Mouse (Mus musculus): ENCODE results near the gene D130043K22Rik. TPM values are rescaled to one million over a fixed set of nuclear protein-coding genes. Genes with fewer than 3 reads are reported as not detected.

The D130043K22Rik gene
- polyA plus RNA-seq, 1 experiment = 0.02 TPM

DNA sequence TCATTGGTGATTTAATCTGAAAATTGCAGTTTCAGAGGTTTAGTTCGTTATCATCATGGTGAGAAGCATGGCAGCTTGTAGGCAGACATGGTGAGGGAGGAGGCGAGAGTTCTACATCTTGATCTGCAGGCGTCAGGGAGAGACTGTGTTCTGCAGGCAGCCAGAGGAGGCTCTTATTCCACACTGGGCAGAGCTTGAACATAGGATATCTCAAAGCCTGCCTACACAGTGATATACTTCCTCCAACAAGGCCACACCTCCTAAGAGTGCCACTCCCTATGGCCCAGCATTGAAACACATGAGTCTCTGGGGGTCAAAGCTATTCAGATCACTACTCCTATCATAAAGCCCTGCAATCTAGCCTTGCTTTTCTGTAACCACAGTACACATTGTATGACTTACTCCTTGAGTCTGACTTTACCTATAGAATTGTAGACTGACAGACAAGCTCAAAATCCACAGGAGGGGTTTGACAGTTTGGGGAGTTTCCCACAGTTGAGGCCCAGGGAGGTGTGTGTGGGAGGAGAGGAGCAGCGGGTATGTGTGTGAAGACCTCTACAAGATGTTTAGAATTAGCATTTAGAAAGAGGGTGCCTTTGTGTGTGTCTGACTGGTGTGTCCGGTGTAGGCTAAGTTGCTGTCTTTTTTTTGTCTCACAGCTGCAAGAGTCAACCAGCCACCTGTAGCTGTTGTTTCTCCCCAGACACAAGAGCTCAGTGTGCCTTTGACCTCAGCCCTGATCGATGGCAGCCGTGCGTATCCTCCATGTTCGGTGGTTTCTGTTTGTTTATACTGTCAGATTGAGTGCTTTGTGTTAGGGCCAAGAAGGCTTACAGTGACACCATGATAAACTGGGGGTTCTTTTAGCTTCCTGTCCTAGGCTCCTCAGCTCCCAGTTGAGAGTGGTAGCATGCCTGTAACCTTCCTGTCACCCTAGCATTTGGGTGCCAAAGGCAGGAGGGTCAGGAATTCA, 21.8 kb downstream of the D130043K22Rik start:
- H3K4me3 ChIP-seq (ENCODE audit: insufficient read depth, poor library complexity, severe bottlenecking) = no peak overlapping the region
- TF ChIP-seq MYOD1 (IDR thresholded peaks at IDR 0.05; ENCODE audit: control insufficient read depth, insufficient read length, low read depth) (no peak), MYOG (IDR thresholded peaks at IDR 0.05; ENCODE audit: control insufficient read depth, extremely low read depth, insufficient read length) (no peak), CEBPB (IDR thresholded peaks at IDR 0.05; ENCODE audit: low read depth) (no peak), USF1 (IDR thresholded peaks at IDR 0.05; ENCODE audit: low read depth) (no peak), FOSL1 (IDR thresholded peaks at IDR 0.05; ENCODE audit: insufficient read depth, low read length, poor library complexity, severe bottlenecking) (no peak), CTCF (IDR thresholded peaks at IDR 0.05; ENCODE audit: control insufficient read depth, insufficient read depth, insufficient read length) (no peak), MAX (IDR thresholded peaks at IDR 0.05) (no peak)
- H3K27me3 ChIP-seq (ENCODE audit: control insufficient read depth, insufficient read depth, insufficient read length) = no peaks in the 10 kb centered on the region
- H3ac ChIP-seq (ENCODE audit: control insufficient read depth, insufficient read length, low read depth) = no peak overlapping the region
- H3K36me3 ChIP-seq (ENCODE audit: control insufficient read depth, insufficient read depth) = no peaks in the 10 kb centered on the region
- no peaks in the 10 kb centered on the region for H3K79me3 ChIP-seq (ENCODE audit: low read depth)
- no peaks in the 10 kb centered on the region for H3K79me2 ChIP-seq (ENCODE audit: control insufficient read depth, insufficient read depth)

- TF ChIP-seq CEBPB (IDR thresholded peaks at IDR 0.05; ENCODE audit: low read depth) = no peak
- TF ChIP-seq FOSL1 (IDR thresholded peaks at IDR 0.05; ENCODE audit: insufficient read depth, low read length, poor library complexity, severe bottlenecking) = no peak
- no peak for TF ChIP-seq USF1 (IDR thresholded peaks at IDR 0.05; ENCODE audit: low read depth)
- TF ChIP-seq MYOD1 (IDR thresholded peaks at IDR 0.05; ENCODE audit: control insufficient read depth, insufficient read length, low read depth) = no peak
- TF ChIP-seq MAX (IDR thresholded peaks at IDR 0.05) = no peak
- no peak for TF ChIP-seq MYOG (IDR thresholded peaks at IDR 0.05; ENCODE audit: control insufficient read depth, extremely low read depth, insufficient read length)
- no peak for TF ChIP-seq CTCF (IDR thresholded peaks at IDR 0.05; ENCODE audit: control insufficient read depth, insufficient read depth, insufficient read length)
- Histone ChIP-seq H3K79me2 (ENCODE audit: control insufficient read depth, insufficient read depth) (no peaks in the 10 kb centered on the region), H3K27me3 (ENCODE audit: control insufficient read depth, insufficient read depth, insufficient read length) (no peaks in the 10 kb centered on the region), H3K4me3 (ENCODE audit: insufficient read depth, poor library complexity, severe bottlenecking) (no peak overlapping the region), H3K79me3 (ENCODE audit: low read depth) (no peaks in the 10 kb centered on the region), H3K36me3 (ENCODE audit: control insufficient read depth, insufficient read depth) (no peaks in the 10 kb centered on the region), H3ac (ENCODE audit: control insufficient read depth, insufficient read length, low read depth) (no peak overlapping the region)
These were observed 22.9 kb downstream of the D130043K22Rik start for GRCm38 (mm10) chr13:24867789-24868188.

- Histone ChIP-seq H3K79me2 (ENCODE audit: control insufficient read depth, insufficient read depth) (no peaks in the 10 kb centered on the region), H3K79me3 (ENCODE audit: low read depth) (no peaks in the 10 kb centered on the region), H3K27me3 (ENCODE audit: control insufficient read depth, insufficient read depth, insufficient read length) (no peaks in the 10 kb centered on the region), H3K4me3 (ENCODE audit: insufficient read depth, poor library complexity, severe bottlenecking) (no peak overlapping the region), H3K36me3 (ENCODE audit: control insufficient read depth, insufficient read depth) (no peaks in the 10 kb centered on the region), H3ac (ENCODE audit: control insufficient read depth, insufficient read length, low read depth) (no peak overlapping the region)
- TF ChIP-seq USF1 (IDR thresholded peaks at IDR 0.05; ENCODE audit: low read depth) = no peak
- no peak for TF ChIP-seq CEBPB (IDR thresholded peaks at IDR 0.05; ENCODE audit: low read depth)
- no peak for TF ChIP-seq MYOD1 (IDR thresholded peaks at IDR 0.05; ENCODE audit: control insufficient read depth, insufficient read length, low read depth)
- TF ChIP-seq FOSL1 (IDR thresholded peaks at IDR 0.05; ENCODE audit: insufficient read depth, low read length, poor library complexity, severe bottlenecking) = no peak
- TF ChIP-seq MYOG (IDR thresholded peaks at IDR 0.05; ENCODE audit: control insufficient read depth, extremely low read depth, insufficient read length) = no peak
- TF ChIP-seq MAX (IDR thresholded peaks at IDR 0.05) = no peak
- TF ChIP-seq CTCF (IDR thresholded peaks at IDR 0.05; ENCODE audit: control insufficient read depth, insufficient read depth, insufficient read length) = no peak
These were observed 23.3 kb downstream of the D130043K22Rik start for GRCm38 (mm10) chr13:24868233-24868632.

- H3ac ChIP-seq (ENCODE audit: control insufficient read depth, insufficient read length, low read depth) = no peak overlapping the region
- no peak for TF ChIP-seq USF1 (IDR thresholded peaks at IDR 0.05; ENCODE audit: low read depth)
- no peak for TF ChIP-seq MYOG (IDR thresholded peaks at IDR 0.05; ENCODE audit: control insufficient read depth, extremely low read depth, insufficient read length)
- TF ChIP-seq MYOD1 (IDR thresholded peaks at IDR 0.05; ENCODE audit: control insufficient read depth, insufficient read length, low read depth) = no peak
- no peak for TF ChIP-seq CTCF (IDR thresholded peaks at IDR 0.05; ENCODE audit: control insufficient read depth, insufficient read depth, insufficient read length)
- TF ChIP-seq FOSL1 (IDR thresholded peaks at IDR 0.05; ENCODE audit: insufficient read depth, low read length, poor library complexity, severe bottlenecking) = no peak
- no peak for TF ChIP-seq CEBPB (IDR thresholded peaks at IDR 0.05; ENCODE audit: low read depth)
- TF ChIP-seq MAX (IDR thresholded peaks at IDR 0.05) = no peak
- no peaks in the 10 kb centered on the region for H3K36me3 ChIP-seq (ENCODE audit: control insufficient read depth, insufficient read depth)
- H3K79me3 ChIP-seq (ENCODE audit: low read depth) = no peaks in the 10 kb centered on the region
- no peaks in the 10 kb centered on the region for H3K79me2 ChIP-seq (ENCODE audit: control insufficient read depth, insufficient read depth)
- H3K4me3 ChIP-seq (ENCODE audit: insufficient read depth, poor library complexity, severe bottlenecking) = no peak overlapping the region
- H3K27me3 ChIP-seq (ENCODE audit: control insufficient read depth, insufficient read depth, insufficient read length) = no peaks in the 10 kb centered on the region
These were observed 34.6 kb downstream of the D130043K22Rik start for GRCm38 (mm10) chr13:24879359-24880040.

DNA sequence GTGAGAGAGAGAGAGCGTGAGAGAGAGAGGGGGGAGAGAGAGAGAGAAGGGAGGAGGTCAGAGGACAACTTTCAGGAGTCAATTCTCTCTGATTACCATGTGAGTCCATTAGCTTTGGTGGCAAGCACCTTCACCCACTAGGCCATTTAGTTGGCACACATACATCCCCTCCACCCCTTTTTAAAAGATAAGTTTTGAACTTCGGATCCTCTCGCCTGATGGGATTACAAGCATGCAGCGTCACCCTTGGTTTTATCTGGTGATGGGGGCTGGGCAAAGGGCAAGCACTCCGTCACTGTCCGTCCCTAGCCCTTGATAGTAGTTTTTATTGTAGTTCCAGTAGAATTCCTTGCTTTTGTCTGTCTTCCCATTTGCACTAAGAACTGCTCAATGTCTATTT, 35.3 kb downstream of the D130043K22Rik start:
- H3ac ChIP-seq (ENCODE audit: control insufficient read depth, insufficient read length, low read depth) = no peak overlapping the region
- no peak for TF ChIP-seq MYOG (IDR thresholded peaks at IDR 0.05; ENCODE audit: control insufficient read depth, extremely low read depth, insufficient read length)
- no peak for TF ChIP-seq MAX (IDR thresholded peaks at IDR 0.05)
- TF ChIP-seq MYOD1 (IDR thresholded peaks at IDR 0.05; ENCODE audit: control insufficient read depth, insufficient read length, low read depth) = no peak
- no peak for TF ChIP-seq CEBPB (IDR thresholded peaks at IDR 0.05; ENCODE audit: low read depth)
- TF ChIP-seq CTCF (IDR thresholded peaks at IDR 0.05; ENCODE audit: control insufficient read depth, insufficient read depth, insufficient read length) = no peak
- TF ChIP-seq USF1 (IDR thresholded peaks at IDR 0.05; ENCODE audit: low read depth) = no peak
- no peak for TF ChIP-seq FOSL1 (IDR thresholded peaks at IDR 0.05; ENCODE audit: insufficient read depth, low read length, poor library complexity, severe bottlenecking)
- no peaks in the 10 kb centered on the region for H3K36me3 ChIP-seq (ENCODE audit: control insufficient read depth, insufficient read depth)
- no peaks in the 10 kb centered on the region for H3K27me3 ChIP-seq (ENCODE audit: control insufficient read depth, insufficient read depth, insufficient read length)
- H3K79me3 ChIP-seq (ENCODE audit: low read depth) = no peaks in the 10 kb centered on the region
- no peaks in the 10 kb centered on the region for H3K79me2 ChIP-seq (ENCODE audit: control insufficient read depth, insufficient read depth)
- no peak overlapping the region for H3K4me3 ChIP-seq (ENCODE audit: insufficient read depth, poor library complexity, severe bottlenecking)
